Mouse (Mus musculus) hindbrain, postnatal 0 days (tissue): ENCODE results near the gene Cacnb2. TPM values are rescaled to one million over a fixed set of nuclear protein-coding genes. Genes with fewer than 3 reads are reported as not detected.

Experiments
- ATAC-seq: fragments of 200-750 bp; cut with Nextera tagmentation; 2 replicates; pipeline ENCODE4 v1.8.0; 2017; ENCODE audit warnings: mild to moderate bottlenecking, moderate TSS enrichment, moderate library complexity
- DNase-seq: peaks from one replicate; pipeline ENCODE4 v3.0.0-alpha.2; 2015; ENCODE audit warnings: low spot score
- H3K27ac ChIP-seq: fragments of 300-500 bp; sonication (generic); 2 replicates; pipeline ENCODE4 v1.5.1; 2014; ENCODE audit warnings: mild to moderate bottlenecking
- H3K27me3 ChIP-seq: fragments of 300-500 bp; sonication (generic); 2 replicates; pipeline ENCODE4 v1.6.1; 2014; ENCODE audit warnings: low read length, mixed read lengths; ENCODE audit not compliant: insufficient read depth
- H3K36me3 ChIP-seq: fragments of 300-500 bp; sonication (generic); 2 replicates; pipeline ENCODE4 v1.6.1; 2014; ENCODE audit warnings: low read length, mixed read lengths; ENCODE audit not compliant: insufficient read depth
- H3K4me1 ChIP-seq: fragments of 300-500 bp; sonication (generic); 2 replicates; pipeline ENCODE4 v1.6.1; 2014; ENCODE audit warnings: antibody characterized with exemption, low read length, mixed read lengths; ENCODE audit not compliant: insufficient read depth
- H3K4me2 ChIP-seq: fragments of 300-500 bp; sonication (generic); 2 replicates; pipeline ENCODE4 v1.6.1; 2014; ENCODE audit warnings: low read depth, mild to moderate bottlenecking, low read length, moderate library complexity, mixed read lengths
- H3K4me3 ChIP-seq: fragments of 300-500 bp; sonication (generic); 2 replicates; pipeline ENCODE4 v1.5.1; 2014; ENCODE audit warnings: low read length
- H3K9ac ChIP-seq: fragments of 300-500 bp; sonication (generic); replicated peaks from 2 replicates; pipeline ENCODE4 v1.6.1; 2014; ENCODE audit warnings: mild to moderate bottlenecking, low read length, moderate library complexity, mixed read lengths
- H3K9me3 ChIP-seq: fragments of 300-500 bp; sonication (generic); 2 replicates; pipeline ENCODE4 v1.6.1; 2016; ENCODE audit warnings: low read length, mixed read lengths
- CTCF ChIP-seq: IDR thresholded peaks from 2 replicates; pipeline ENCODE4 v1.5.1; 2016; ENCODE audit warnings: antibody characterized with exemption, control low read depth, low read depth
- WGBS: fragments of 180-500 bp; shearing (Covaris S2); extraction: QIAGEN DNeasy Blood & Tissue Kit; methylation state at CpG from one replicate; pipeline ENCODE4 v1.1.7; 2014; 5-methylcytosine and 5-hydroxymethylcytosine counted together
- polyA plus RNA-seq: library from polyadenylated mRNA; unstranded; fragments of >200 nt; fragmentation: Nextera tagmentation; extraction: Ambion mirVana; gene quantifications from 2 replicates; pipeline ENCODE4 v1.2.1, GENCODE M21; 2015
- total RNA-seq: library from RNA; depleted of rRNA; stranded (reverse); fragments of >200 nt; gene quantifications from 2 replicates; pipeline ENCODE4 v1.2.3, GENCODE M21; 2014

Cacnb2 gene
- total and polyA plus RNA-seq, 2 experiments from 2014 or later = 8.1 to 21.7 TPM

DNA sequence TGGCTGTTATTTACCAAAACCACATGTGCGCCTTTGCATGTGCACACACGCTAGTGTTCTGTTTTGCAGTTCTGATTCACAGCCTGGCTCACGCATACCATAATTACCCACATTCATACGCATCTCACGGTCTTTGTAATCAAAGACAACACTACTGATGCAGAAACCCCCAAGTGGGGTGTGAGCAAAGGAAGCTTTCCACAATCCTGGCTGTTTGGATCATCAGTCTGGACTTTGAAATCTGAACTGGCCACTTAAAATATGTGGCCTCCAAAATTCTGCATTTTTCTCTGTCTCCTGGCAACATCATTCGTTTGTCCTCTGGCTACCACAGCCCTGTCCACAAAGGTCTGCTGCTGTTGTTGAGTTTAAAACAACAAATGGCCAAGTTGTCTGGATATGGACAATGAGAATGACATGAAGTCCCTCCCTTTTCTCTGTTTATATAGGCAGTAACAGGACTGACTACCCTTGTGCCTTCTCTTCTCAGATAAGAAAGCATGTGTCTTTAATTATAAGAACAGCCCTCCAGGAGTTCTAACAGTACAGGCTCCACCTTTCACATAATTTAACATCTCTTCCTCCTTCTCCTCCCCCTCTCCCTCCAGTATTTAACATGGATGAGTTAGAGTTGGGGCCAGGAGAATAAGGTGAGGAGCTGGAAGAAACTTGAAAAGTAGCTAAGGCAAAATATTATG, 204.9 kb downstream of the Cacnb2 start:
- H3K4me3 ChIP-seq = no peak overlapping the region
- H3K9me3 ChIP-seq = no peaks in the 10 kb centered on the region
- 26% methylated on average over 6 of the region's 6 CpGs for WGBS
- H3K4me1 ChIP-seq = no peaks in the 10 kb centered on the region
- DNase-seq (no peak), ATAC-seq (no peak)
- H3K9ac ChIP-seq = no peak overlapping the region
- no peaks in the 10 kb centered on the region for H3K36me3 ChIP-seq
- no peak overlapping the region for H3K4me2 ChIP-seq
- H3K27me3 ChIP-seq = no peaks in the 10 kb centered on the region
- TF ChIP-seq CTCF = no peak
- H3K27ac ChIP-seq = no peak overlapping the region

DNA sequence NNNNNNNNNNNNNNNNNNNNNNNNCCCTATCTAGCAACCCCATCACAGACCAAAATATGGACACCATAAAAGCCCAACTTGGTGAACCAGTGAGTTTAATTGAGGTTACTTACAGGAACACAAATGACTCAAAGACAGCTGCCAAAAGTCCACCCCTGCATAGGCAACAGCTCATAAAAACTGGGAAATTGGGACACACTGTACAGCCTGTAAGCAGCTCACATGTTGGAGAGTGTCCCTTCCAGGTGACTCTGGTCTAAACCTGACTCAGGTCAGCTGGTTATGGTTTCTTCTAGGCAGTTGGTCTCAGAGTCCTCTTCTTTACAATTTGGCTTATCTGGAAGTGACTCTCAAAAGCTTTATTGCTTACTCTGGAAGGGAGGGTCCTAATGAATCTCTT, 212.1 kb downstream of the Cacnb2 start:
- DNase-seq (no peak), ATAC-seq (no peak)
- Histone ChIP-seq H3K4me2 (no peak overlapping the region), H3K27ac (no peak overlapping the region), H3K9ac (no peak overlapping the region), H3K36me3 (no peaks in the 10 kb centered on the region), H3K9me3 (no peaks in the 10 kb centered on the region), H3K4me1 (no peaks in the 10 kb centered on the region), H3K4me3 (no peak overlapping the region), H3K27me3 (no peaks in the 10 kb centered on the region)
- no peak for TF ChIP-seq CTCF

DNA sequence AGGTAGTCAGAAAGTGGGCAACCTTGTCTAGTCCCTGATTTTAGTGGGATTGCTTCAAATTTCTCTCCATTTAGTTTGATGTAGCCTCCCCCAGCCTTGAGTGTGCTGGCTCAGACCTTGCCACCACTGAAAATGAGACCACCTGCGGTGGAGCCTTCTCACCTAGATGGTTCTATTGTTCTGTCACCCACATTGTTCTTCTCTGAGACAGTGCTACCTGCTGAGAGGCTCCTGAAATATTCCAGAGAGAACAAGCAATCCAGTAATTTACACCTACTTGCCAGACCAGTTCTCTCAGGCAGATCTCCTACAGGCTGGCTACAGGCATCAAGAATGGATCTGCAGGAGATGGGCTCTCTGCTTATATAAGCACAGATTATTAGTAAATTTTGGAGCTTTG, 215.8 kb downstream of the Cacnb2 start:
- Histone ChIP-seq H3K9me3 (no peaks in the 10 kb centered on the region), H3K4me2 (no peak overlapping the region), H3K9ac (no peak overlapping the region), H3K4me3 (no peak overlapping the region), H3K36me3 (no peaks in the 10 kb centered on the region), H3K27ac (no peak overlapping the region), H3K4me1 (no peaks in the 10 kb centered on the region), H3K27me3 (no peaks in the 10 kb centered on the region)
- TF ChIP-seq CTCF = no peak
- DNase-seq (no peak), ATAC-seq (no peak)
- 41% methylated on average over 1 of the region's 1 CpGs for WGBS

DNA sequence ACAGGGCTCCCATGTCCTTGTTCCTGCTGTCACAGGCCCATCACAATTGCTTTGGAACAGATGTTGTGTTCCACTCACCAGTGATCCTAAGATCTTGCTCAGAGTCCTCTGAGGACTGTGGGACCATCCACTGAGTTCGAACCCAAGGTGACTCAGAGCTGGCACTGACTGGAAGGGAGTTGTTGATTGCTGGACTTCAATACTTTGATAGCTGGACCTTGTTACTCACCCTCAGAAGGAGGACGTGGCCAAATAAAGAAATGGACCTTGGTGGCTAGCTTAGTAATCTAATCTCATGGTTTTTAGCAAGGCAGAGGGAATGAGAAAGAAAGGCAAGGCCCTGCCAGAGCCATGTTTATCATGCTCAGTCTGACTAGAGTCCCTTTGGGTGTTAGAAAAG, 218.1 kb downstream of the Cacnb2 start:
- WGBS = 90% methylated on average over 2 of the region's 2 CpGs
- no peaks in the 10 kb centered on the region for H3K27me3 ChIP-seq
- DNase-seq = no peak
- no peak overlapping the region for H3K4me2 ChIP-seq
- H3K4me1 ChIP-seq = no peaks in the 10 kb centered on the region
- no peaks in the 10 kb centered on the region for H3K9me3 ChIP-seq
- no peak for ATAC-seq
- no peak overlapping the region for H3K27ac ChIP-seq
- TF ChIP-seq CTCF = no peak
- no peak overlapping the region for H3K4me3 ChIP-seq
- H3K9ac ChIP-seq = no peak overlapping the region
- no peaks in the 10 kb centered on the region for H3K36me3 ChIP-seq

DNA sequence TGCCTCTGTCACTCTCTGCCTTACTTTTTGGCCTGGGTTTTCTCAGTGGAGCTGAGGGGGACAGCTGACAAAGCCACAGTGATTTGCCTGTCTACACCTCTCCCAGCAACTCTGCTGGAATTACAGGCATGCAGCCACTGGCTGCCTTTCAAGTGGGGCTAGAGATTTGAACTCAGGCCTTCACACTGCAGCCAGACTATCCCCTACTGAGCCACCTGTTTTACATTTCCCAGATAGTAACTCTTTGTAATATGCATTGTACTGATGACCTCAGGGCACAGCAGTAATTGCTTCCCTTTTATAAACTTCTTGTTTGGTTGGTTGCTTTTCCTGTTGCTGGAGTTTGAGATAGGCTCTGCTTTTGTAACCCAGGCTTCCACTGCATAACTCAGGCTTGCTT, 220.2 kb downstream of the Cacnb2 start:
- Histone ChIP-seq H3K36me3 (no peaks in the 10 kb centered on the region), H3K4me2 (no peak overlapping the region), H3K27me3 (no peaks in the 10 kb centered on the region), H3K27ac (no peak overlapping the region), H3K9ac (no peak overlapping the region), H3K4me3 (no peak overlapping the region), H3K4me1 (no peaks in the 10 kb centered on the region), H3K9me3 (no peaks in the 10 kb centered on the region)
- DNase-seq = no peak
- 0 out of 2 replicates have a peak, but pooled peaks have one; percentile 29 for ATAC-seq
- TF ChIP-seq CTCF = no peak

DNA sequence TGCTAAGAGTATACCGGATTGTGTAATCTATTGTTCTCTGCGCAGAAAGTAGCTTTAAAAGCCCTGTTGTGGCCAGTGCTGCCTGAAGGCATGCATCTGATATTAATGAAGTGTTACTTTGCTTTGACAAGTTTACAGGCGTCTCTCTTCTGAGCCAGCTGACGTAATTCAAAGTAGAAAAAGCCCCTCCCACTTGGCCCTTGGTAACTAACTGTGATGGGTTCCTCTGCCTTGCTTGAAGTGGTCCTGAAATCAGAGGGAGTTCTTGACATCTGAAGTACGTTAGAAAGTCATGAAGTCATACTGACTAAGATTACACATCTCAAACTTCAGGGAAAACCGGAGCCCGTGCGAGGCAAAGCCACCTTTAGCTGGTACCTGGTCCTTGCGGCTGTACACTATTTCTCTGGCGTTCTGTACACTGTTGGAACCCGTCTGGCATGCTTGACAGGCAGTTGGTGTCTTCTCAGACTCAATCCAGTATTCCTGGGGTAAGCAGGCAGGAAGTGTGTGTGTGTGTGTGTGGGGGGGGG, 221.0 kb downstream of the Cacnb2 start:
- Histone ChIP-seq H3K9me3 (no peaks in the 10 kb centered on the region), H3K36me3 (no peaks in the 10 kb centered on the region), H3K4me1 (no peaks in the 10 kb centered on the region), H3K27me3 (no peaks in the 10 kb centered on the region), H3K4me3 (no peak overlapping the region), H3K9ac (no peak overlapping the region), H3K27ac (no peak overlapping the region), H3K4me2 (no peak overlapping the region)
- no peak for DNase-seq
- ATAC-seq = peak; percentile 35; the same call in 1 of the 2 replicates
- WGBS = 52% methylated on average over 11 of the region's 11 CpGs
- TF ChIP-seq CTCF = no peak

DNA sequence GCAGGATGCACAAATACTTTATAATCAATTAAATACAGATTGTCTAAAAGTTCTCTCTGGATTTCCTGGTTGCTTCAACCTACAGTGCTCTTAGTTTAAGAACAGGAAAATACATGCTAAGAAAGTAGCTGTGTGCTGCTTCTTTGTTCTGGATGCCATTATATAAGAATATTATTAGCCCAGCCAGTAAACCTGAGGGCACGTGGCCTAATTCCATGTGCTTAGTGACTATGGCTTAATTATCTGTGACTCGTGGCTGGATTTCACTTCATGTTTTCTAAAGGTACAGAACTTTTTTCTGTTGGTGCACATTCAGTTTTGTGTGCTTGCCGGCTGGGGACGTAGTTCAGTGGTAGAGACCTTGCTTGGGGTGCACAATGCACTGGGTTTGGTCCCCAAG, 222.3 kb downstream of the Cacnb2 start:
- Histone ChIP-seq H3K27me3 (no peaks in the 10 kb centered on the region), H3K4me3 (no peak overlapping the region), H3K9me3 (no peaks in the 10 kb centered on the region), H3K4me2 (no peak overlapping the region), H3K9ac (no peak overlapping the region), H3K4me1 (no peaks in the 10 kb centered on the region), H3K36me3 (no peaks in the 10 kb centered on the region), H3K27ac (no peak overlapping the region)
- no peak for TF ChIP-seq CTCF
- WGBS = 64% methylated on average over 4 of the region's 4 CpGs
- ATAC-seq (no peak), DNase-seq (no peak)
